In the genomic region with DNA sequence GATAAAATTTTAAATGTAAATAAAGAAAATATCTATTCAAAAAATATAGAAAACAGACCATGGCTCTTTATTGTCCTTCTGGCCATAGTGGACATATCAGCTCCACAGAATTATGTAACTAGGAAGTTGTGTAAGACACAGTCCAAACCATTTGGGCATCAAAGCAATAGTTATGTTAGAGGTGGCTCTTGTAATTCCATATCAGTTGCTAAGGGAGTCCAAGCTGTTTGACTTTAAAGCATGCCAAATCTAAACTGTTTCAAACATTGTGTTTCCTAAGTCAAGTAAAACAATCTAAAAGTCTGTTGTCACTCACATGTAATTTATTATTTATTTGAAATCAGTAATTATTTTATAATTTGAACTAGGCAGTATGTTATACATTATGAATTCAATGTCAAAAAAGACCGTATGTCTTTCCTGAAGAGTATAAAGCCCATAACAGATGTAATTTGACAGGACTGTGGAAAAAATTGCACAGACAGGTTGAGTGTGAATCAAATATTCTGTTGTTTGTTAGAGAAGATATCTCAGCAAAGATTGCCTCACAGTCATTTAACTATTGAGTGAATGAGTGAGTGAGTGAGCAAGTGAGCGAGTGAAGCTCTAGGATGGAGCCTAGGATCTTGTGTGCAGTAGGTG, we compare ENCODE assay signal across 22 mouse cellular contexts.
"Had no signal": no experiment of that assay in that cellular context is flagged by ENCODE, and none has a peak within 500 bp of the region (broad histone marks: within the 10 kb centered on the region; RNA-seq: fewer than 3 reads in every experiment).

No protein-coding gene starts in this region.

- H3K27ac ChIP-seq: limb, embryonic 10.5 days; limb, embryonic 13.5 days; liver, embryonic 14.5 days; midbrain, embryonic 10.5 days; midbrain, embryonic 13.5 days; neural tube, embryonic 13.5 days; stomach, embryonic 15.5 days had no signal

- H3K9ac ChIP-seq: limb, embryonic 13.5 days; liver, embryonic 14.5 days; liver, postnatal 0 days; lung, embryonic 14.5 days; midbrain, embryonic 13.5 days; neural tube, embryonic 13.5 days; stomach, embryonic 15.5 days had no signal

- DNase-seq: kidney, adult 9 months; kidney, postnatal 14 days; kidney, postnatal 4 days; liver; liver, postnatal 0 days; lung, embryonic 14.5 days; lung, postnatal 36 days; retina, postnatal 1 day; right cerebral cortex, postnatal 25 days; spleen, adult 18-20 months; thymus, postnatal 36 days had no signal

- H3K36me3 ChIP-seq: limb, embryonic 10.5 days; limb, embryonic 13.5 days; midbrain, embryonic 10.5 days; midbrain, embryonic 13.5 days; neural tube, embryonic 13.5 days; stomach, embryonic 15.5 days had no signal

- ATAC-seq: liver, postnatal 0 days; lung, postnatal 0 days; midbrain, embryonic 13.5 days; midbrain, embryonic 16.5 days had no signal

- H3K4me2 ChIP-seq: limb, embryonic 13.5 days; lung, embryonic 14.5 days; midbrain, embryonic 13.5 days; neural tube, embryonic 13.5 days; stomach, embryonic 15.5 days had no signal

- H3K4me1 ChIP-seq: megakaryocyte, embryonic 14.5 days; midbrain, embryonic 10.5 days; midbrain, embryonic 13.5 days; neural tube, embryonic 13.5 days; stomach, embryonic 15.5 days had no signal

- H3K27me3 ChIP-seq: limb, embryonic 13.5 days; megakaryocyte, embryonic 14.5 days; midbrain, embryonic 13.5 days; neural tube, embryonic 13.5 days; stomach, embryonic 15.5 days had no signal

- H3K9me3 ChIP-seq: limb, embryonic 10.5 days; limb, embryonic 13.5 days; megakaryocyte, embryonic 14.5 days; midbrain, embryonic 10.5 days; midbrain, embryonic 13.5 days; neural tube, embryonic 13.5 days; stomach, embryonic 15.5 days had no signal

- H3K4me3 ChIP-seq: limb, embryonic 10.5 days; limb, embryonic 13.5 days; megakaryocyte, embryonic 14.5 days; midbrain, embryonic 10.5 days; midbrain, embryonic 13.5 days; myocyte; neural tube, embryonic 13.5 days; stomach, embryonic 15.5 days had no signal
